Mouse (Mus musculus) c-Kit-positive CD71-negative TER-119-negative erythroid progenitor cells, embryonic 14.5 days (primary cell): Measurements from ENCODE around the gene Slc17a5.
"Not testable (repeated sequence)": the region's sequence is repeated elsewhere in the genome, so short reads cannot be mapped to it uniquely, and the experiment has no call there.

ENCODE experiments used
- DNase-seq: peaks from one replicate; pipeline ENCODE4 v3.0.0-alpha.2; 2013; ENCODE audit warnings: low read depth

Slc17a5 gene

GRCm38 (mm10) chr9:78516125-78516524 lies 71.7 kb downstream of the Slc17a5 start:
- DNase-seq = no peak

DNA sequence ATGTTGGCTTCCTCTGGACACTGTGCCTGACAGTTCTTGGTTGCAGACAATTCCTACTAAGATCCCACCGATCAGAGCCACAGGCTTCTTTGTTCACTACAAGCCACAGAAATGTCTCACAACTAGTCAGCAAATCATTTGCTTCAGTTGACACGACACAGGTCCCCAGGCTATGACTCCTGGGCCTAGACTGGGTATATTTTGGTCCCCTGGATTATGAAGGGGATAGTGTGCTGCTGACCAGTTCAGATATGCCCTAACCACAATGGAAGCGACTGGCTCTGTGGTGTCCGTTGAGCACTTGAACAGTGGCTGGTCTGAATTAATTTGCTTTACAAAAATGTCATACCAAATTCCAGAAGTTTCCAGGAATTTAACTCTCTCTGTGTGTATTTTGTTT lies 73.2 kb downstream of the Slc17a5 start:
- DNase-seq = no peak

DNA sequence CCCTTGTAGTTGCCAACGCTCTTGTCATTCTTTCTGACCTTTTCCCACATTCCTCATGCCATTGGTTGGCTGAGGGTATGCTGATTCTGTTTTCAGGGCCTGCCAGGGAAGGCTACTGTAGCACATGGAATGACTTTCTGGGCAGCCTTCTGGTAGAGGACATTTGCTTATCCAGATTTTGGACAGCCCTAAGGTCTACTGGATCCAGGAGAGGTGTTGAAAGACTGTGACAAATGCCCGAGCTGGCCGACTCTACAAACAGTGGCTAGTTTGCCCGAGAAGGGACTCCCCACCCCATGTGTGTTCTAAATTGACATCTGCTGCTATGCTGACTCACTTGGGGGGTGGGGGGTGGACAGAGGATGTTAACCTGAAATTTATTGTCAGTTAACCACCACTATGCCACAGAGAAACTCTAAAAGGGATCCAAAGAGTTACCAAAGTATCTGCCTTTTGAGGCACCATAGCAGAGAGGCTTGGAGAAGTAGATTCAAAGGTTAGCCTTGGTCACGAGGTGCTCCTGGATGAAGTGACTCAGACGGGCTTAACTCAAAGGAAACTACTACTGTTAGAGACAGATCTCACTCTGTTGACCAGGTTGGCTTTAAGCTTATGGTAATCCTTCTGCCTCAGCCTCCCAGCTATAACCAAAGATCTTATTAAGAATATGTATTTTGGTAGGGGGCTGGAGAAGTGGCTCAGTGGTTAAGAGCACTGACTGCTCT lies 73.9 kb downstream of the Slc17a5 start:
- DNase-seq = no peak

- DNase-seq = no peak
Measured at GRCm38 (mm10) chr9:78511705-78512104, 76.1 kb downstream of the Slc17a5 start.

DNA sequence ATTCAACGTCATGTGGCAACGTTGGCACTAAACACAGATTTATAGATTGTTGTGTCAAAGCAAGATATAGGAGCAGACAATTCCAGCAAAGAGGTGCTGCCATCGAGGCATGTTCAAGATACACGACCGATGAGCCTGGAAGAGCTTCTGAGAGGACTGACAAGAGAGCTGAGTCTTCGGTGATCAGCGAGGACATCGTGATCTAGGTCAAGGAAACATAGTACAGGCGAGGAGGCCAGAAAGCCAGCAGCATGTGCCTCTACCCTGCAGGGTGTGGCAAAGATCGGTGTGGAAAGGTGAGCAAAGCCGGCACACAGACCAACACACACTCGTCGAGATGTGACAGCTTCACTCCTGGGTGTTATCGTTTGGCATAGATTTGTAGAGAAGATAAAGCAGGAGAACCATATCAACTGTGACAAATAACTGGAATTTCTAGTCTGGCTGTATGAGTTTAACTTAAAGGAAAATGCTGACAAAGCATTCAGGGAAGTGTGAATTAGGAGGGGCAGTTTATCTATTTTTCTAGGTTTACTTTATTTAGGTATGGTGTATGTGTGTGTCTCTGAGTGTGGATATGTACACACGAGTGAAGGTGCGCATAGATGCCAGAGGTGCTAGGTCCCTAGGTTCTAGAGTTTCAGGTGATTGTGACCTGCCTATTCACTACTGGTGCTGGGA lies 79.6 kb downstream of the Slc17a5 start:
- DNase-seq = no peak

DNA sequence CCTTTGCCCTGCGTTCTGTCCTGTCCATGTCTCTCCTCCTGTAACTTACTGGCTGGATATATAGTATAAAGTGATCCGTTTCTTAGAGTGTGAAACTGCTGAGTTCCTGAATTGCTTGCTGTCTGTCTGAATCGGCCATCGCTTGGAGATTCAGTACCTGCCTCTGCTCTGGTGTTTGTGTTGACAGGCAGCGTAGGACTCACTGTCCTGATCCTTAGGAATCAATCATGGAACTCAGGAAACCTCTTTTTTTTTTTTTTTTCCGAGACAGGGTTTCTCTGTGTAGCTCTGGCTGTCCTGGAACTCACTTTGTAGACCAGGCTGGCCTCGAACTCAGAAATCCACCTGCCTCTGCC lies 81.1 kb downstream of the Slc17a5 start:
- DNase-seq = no peak

DNA sequence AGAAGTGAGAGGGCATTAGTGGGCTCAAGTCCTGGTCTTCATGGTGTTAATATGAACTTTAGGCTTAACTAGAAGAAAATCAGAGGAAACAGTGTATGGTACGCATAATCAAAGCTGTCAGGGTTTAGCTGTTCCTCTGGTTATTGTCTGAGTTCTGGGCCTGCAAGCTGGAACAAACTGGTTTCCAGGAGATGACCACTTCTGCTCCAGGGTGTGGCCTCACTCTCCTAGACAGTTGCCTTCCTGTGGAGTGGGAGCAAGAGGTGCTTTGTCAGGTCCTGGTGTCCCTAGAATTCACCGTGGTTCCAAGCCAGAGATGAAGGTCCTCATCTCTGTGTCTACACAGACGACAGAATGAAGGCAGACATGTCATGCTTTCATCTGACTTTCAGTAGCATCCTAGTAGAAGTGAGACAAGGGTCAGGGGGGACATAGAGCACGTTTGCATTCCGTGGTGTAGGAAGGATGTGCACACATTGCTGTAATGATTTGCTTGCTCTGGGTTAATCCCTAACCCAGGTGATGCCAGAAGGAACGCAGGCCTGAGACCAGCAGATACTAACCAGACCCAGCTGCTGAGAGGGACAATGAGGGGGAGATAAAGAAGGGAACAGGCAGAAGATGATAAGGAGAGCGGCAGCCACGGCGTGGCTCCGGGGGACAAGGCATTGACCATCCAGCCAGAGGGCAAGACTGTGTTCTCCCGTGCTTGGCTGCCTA lies 81.7 kb downstream of the Slc17a5 start:
- DNase-seq = no peak

DNA sequence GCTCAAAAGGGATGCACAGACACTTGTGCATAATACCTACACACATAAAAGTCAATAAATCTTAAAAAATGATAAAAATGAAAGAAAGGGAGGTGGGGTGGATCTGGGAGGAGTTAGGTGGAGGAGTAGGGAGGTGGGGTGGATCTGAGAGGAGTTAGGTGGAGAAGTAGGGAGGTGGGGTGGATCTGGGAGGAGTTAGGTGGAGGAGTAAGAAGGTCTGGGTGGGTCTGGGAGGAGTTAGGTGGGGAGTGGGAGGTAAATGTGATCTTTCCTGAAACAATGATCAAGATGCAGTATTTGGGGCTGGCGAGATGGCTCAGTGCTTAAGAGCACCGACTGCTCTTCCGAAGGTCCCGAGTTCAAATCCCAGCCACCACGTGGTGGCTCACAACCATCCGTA lies 82.6 kb downstream of the Slc17a5 start:
- no peak for DNase-seq

DNA sequence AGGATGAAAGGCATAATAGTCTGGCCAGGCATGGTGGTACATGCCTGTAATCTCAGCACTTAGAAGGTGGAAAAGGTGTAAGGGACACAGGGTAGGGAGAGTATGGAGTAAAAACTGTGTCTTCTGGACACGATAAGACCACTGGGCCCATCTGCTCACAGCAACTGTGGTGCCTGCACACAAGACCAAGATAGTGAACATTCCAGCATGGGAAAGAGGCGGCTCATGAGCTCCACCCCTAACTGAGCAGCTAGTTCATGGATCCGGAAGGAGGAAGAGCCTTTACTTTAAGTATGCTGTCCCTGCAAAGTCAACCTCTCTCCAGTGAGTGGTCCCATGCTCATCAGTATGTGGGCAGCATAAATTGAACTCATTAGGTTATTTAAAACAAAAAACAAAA lies 83.2 kb downstream of the Slc17a5 start:
- DNase-seq = no peak

DNA sequence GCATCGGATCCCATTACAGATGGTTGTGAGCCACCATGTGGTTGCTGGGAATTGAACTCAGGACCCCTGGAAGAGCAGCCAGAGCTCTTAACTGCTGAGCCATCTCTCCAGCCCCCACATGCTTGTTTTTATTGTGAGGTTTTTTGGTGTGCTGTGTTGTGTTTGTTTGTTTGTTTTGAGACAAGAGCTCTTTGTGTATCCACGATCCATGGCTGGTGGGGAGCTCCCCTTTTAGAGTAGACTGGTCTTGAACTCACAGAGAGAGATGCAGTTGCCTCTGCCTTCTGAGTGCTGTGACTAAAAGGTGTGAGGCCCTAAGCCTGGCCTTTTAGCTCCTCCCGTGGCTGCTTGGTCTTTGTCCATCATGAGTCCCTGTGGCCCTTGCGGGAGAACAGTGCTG lies 83.7 kb downstream of the Slc17a5 start:
- DNase-seq = no peak

DNA sequence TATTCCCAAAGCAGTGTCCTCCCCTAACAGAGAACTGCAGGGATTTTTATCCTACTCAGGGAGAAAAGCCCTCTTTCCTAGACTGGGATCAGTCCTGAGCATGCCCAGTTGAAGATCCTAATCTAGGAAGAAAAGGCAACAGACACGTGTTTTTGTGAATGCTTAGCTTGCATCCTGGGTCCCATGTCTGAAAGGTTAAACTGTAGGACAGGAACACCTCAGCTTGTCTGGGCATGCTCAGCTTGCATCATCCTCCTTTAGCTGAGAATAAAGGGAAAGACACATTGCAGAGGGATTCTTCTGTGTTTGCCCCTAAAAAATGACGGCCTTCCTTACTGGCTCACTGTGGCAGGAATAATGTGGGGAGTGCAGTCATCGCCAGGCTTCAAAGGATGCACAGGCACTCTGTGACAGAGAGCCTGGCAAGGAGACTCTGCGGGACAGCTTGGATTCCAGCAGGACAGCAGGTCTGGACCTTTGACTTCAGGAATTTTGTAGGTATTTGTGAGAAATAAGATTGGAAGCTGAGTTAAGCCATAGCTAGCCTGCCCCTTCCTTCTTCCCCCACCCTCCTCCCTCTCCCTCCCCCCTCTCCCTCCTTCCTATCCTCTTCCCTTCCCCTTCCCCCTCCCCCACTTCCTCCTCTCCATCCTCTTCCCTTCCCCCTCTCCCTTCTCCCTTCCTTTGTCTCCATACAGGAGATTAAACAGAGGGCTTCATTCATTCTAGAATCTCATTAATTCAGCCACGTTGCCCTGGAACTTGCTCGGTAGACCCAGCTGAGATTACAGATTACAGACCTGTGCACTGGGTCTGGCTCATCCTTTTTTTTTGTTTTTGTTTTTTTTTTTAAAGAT lies 84.4 kb downstream of the Slc17a5 start:
- DNase-seq = no peak

GRCm38 (mm10) chr9:78501284-78501683 lies 86.6 kb downstream of the Slc17a5 start:
- DNase-seq = no peak

DNA sequence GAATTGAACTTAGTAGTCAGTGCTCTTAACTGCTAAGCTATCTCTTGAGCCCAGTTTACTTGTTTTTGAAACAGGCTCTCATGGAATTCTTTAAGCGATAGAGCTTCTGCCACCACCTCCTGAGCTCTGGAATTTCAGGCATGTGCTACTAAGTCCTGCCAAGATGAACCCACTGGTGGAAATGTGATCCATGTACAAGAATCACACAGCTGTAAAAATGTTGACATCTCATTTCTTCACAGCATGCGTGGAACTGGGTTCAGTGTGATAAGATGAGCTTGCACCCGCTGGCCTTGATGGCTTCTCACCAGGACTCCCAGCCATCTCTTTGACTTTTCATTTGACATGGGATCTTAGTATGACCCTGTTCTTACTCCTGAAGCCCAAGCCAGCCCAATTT lies 87.5 kb downstream of the Slc17a5 start:
- DNase-seq = no peak

DNA sequence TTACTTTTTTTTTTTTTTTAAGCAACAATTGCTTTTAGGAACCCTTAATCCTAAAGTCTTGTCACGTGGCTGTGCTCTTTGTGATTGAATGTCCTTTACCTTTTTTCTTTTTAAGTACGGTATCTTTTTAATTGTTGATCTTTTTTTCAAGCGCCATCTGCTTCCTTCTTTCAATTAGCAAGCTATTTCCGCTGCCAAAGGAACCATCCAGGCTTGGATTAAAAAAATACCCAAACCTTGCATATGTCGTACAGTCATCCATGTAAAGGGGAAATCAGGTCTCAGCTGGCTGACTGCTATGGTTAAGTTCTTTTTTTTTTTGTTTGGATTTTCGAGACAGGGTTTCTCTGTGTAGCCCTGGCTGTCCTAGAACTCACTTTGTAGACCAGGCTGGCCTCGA lies 94.7 kb downstream of the Slc17a5 start:
- no peak for DNase-seq

DNA sequence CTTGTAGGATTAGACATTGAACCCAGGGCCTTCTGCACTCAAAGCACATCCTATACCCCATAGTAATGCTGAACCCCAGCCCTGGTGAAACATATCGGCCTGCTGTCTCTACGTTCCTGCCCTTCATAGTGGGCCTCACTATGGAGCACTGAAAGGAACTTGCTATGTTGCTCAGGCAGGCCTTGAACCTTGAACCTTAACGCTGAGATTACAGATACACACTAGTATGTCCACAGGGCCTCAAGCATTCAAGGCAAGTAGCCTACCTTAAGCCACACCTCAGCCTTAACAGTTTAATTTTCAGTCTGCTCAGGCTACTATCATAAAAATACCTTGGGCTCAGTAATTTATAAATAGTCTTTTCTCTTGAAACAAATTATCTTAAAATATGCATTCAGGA lies 95.6 kb downstream of the Slc17a5 start:
- DNase-seq = no peak

DNA sequence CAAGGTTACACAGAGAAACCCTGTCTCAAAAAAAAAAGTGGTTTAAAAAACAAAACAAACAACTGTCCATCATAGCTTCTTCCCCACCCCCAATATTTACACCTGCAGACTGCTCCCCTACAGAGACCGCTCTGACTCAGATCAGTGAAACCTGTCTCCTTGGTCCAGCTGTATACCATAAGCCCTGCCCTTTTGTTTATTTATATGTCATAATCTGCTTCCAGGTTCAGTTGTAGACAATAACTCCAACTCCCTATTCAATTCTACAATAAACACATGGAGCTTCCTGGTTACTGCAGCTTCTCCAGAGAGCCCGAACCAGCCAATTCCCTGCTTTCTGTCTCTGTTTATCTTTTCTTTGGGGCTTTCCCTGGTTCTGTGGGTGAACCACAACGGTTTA lies 96.7 kb downstream of the Slc17a5 start:
- no peak for DNase-seq

DNA sequence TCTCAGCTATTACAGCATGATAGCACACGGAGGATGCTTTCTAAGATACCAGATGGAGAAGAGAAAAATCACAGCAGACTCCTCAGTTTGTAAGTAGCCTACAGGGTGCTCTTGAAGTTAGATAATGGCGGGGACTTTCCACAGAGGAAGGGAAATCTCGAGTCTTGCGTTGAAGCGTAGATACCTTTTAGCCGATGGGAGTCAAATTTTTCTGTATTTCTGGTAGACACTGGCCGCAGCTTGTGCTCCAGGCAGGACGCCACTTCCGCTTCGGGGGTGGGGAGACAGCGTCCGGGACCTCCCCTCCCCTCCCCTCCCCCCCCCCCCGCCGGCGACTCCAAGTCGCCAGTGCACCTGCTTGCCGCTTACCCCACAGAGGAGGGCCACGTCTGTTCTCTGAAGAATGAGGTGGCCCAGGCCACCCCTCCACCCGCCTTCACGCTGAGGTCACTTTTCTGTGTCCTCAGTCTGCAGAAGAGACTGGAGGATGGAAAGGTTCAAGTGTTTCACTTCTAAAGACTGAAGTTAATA lies 98.9 kb downstream of the Slc17a5 start, which contains the start of gene Eef1a1:
TSS of gene Eef1a1 (minus strand) at position 262 of the 531 bp plus-strand sequence.
- DNase-seq = no peak

GRCm38 (mm10) chr9:78488021-78488420 lies 99.8 kb downstream of the Slc17a5 start:
- DNase-seq = not testable (repeated sequence)
